Mouse (Mus musculus) intestine, embryonic 14.5 days (tissue): ENCODE measurements at regions not wholly inside any gene's neighbourhood (a gene's known extent, or its start where the extent isn't known, plus 50 kb on each side); places are given as distances from the start of the nearest gene placed in this dataset.

Source experiments
- ATAC-seq: fragments of 200-750 bp; cut with Nextera tagmentation; replicated peaks from 2 replicates; pipeline ENCODE4 v1.8.0; 2017; ENCODE audit warnings: low read depth, moderate number of reproducible peaks, moderate TSS enrichment, moderate library complexity; ENCODE audit not compliant: low FRiP score, low TSS enrichment
- DNase-seq: peaks from one replicate; pipeline ENCODE4 v3.0.0-alpha.2; 2018; ENCODE audit warnings: low spot score
- H3K27ac ChIP-seq: fragments of 300-500 bp; sonication (generic); 2 replicates; pipeline ENCODE4 v1.5.1; 2014; ENCODE audit warnings: low read depth, mild to moderate bottlenecking, control low read depth
- H3K27me3 ChIP-seq: fragments of 300-500 bp; sonication (generic); replicated peaks from 2 replicates; pipeline ENCODE4 v1.6.1; 2014; ENCODE audit warnings: low read length, control low read depth; ENCODE audit not compliant: control insufficient read depth, insufficient read depth
- H3K36me3 ChIP-seq: fragments of 300-500 bp; sonication (generic); 2 replicates; pipeline ENCODE4 v1.6.1; 2014; ENCODE audit warnings: low read length, control low read depth; ENCODE audit not compliant: control insufficient read depth, insufficient read depth
- H3K4me1 ChIP-seq: fragments of 300-500 bp; sonication (generic); replicated peaks from 2 replicates; pipeline ENCODE4 v1.6.1; 2014; ENCODE audit warnings: low read length, control low read depth, mixed read lengths; ENCODE audit not compliant: control insufficient read depth, insufficient read depth
- H3K4me2 ChIP-seq: fragments of 300-500 bp; sonication (generic); 2 replicates; pipeline ENCODE4 v1.6.1; 2014; ENCODE audit warnings: low read length
- H3K4me3 ChIP-seq: fragments of 300-500 bp; sonication (generic); 2 replicates; pipeline ENCODE4 v1.5.1; 2014; ENCODE audit warnings: low read depth, low read length, control low read depth, mixed read lengths
- H3K9ac ChIP-seq: fragments of 300-500 bp; sonication (generic); 2 replicates; pipeline ENCODE4 v1.6.1; 2014; ENCODE audit warnings: mild to moderate bottlenecking, low read length
- H3K9me3 ChIP-seq: fragments of 300-500 bp; sonication (generic); 2 replicates; pipeline ENCODE4 v1.6.1; 2016; ENCODE audit warnings: low read length, control low read depth; ENCODE audit not compliant: control insufficient read depth
- WGBS: fragments of 180-500 bp; shearing (Covaris S2); extraction: QIAGEN DNeasy Blood & Tissue Kit; methylation state at CpG from one replicate; pipeline ENCODE4 v1.1.7; 2014; 5-methylcytosine and 5-hydroxymethylcytosine counted together

DNA sequence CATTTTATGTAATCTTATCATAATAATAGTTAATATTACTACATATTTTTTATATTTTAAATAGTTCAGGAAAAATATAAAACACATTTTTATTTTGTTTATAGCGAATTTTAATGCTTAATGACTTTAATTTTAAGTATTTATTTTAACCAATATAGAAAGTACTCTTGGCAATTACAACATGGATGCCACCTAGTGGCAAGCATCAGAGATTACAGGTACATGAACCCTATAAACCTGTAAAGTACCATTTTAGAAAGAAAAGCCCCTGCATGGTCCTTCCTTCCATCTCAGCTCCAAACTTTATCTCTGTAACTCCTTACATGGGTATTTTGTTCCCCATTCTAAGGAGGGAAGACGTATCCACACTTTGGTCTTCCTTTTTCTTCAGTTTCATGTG lies 4328.9 kb upstream of the Gm7489 start:
- no peaks in the 10 kb centered on the region for H3K36me3 ChIP-seq

DNA sequence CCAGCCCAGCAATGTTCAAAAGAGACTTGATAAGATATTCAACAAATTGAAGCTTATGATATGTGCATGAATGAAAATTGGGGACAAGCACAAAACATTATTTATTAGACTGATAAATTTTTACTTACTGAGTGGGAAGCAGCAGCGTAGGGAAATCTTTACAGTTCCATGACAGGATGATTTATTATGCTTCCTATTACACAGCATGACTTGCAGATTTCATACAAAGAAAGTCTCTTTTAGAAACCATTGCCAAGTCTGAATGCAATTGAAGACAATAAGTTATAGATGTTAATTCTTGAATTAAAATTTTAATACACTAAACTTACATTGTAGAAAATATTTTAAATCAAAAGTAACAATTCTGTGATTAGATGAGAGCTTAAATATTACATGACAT lies 4324.3 kb upstream of the Gm7489 start:
- Histone ChIP-seq H3K27me3 (no peaks in the 10 kb centered on the region), H3K9me3 (no peaks in the 10 kb centered on the region), H3K4me1 (no peaks in the 10 kb centered on the region), H3K4me3 (no peak overlapping the region), H3K9ac (no peak overlapping the region), H3K4me2 (no peak overlapping the region), H3K36me3 (no peaks in the 10 kb centered on the region), H3K27ac (no peak overlapping the region)
- 27% methylated on average over 1 of the region's 1 CpGs for WGBS
- DNase-seq (no peak), ATAC-seq (no peak)

More for the DNA sequence above, 4328.9 kb upstream of the Gm7489 start:
- H3K9me3 ChIP-seq: no peaks in the 10 kb centered on the region
- H3K4me3 ChIP-seq: no peak overlapping the region
- DNase-seq (no peak), ATAC-seq (no peak)
- WGBS: 33% methylated on average over 2 of the region's 2 CpGs
- no peaks in the 10 kb centered on the region for H3K4me1 ChIP-seq
- no peak overlapping the region for H3K4me2 ChIP-seq
- no peak overlapping the region for H3K27ac ChIP-seq
- H3K27me3 ChIP-seq: no peaks in the 10 kb centered on the region
- no peak overlapping the region for H3K9ac ChIP-seq

DNA sequence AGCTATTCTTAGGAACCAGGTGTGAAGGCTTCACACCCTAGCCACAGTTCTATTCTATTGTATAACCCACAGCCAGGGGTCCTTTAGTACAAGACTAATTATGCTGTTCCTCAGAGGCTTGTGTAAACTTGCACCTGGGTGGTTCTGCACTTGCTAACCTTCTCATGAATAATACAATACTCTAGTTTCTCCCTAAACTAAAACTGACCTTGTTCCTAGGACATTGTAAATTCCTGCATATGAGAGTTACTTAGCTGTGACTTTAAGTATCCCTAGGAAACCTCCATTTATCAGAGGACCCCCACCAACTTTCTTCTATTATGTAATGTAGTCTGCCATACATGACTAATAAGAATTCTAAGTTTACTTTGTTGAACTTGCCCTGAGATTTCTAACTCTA lies 4295.9 kb upstream of the Gm7489 start:
- no peaks in the 10 kb centered on the region for H3K27me3 ChIP-seq

DNA sequence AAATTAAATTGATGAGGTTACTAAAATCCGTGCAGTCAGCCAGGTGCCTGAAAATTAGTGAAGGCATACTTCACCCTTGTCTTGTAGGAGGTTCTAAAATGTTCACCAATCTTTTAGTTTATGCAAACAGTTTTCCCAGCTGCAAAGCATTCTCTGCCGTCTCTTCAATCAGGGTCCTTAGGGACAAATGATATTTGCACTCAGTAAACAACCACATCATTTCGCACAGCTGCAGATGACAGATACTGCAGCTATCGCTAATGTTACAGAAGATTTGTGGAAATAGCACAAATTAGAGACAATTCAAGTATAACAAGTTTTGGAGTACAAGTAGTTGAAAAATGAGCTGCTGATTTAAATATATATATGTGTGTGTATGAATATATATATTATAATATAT lies 4270.8 kb upstream of the Gm7489 start:
- WGBS: 53% methylated on average over 4 of the region's 4 CpGs
- DNase-seq: no peak
- Histone ChIP-seq H3K27ac (no peak overlapping the region), H3K9ac (no peak overlapping the region), H3K4me1 (no peaks in the 10 kb centered on the region), H3K9me3 (no peaks in the 10 kb centered on the region), H3K36me3 (no peaks in the 10 kb centered on the region), H3K27me3 (no peaks in the 10 kb centered on the region), H3K4me2 (no peak overlapping the region), H3K4me3 (no peak overlapping the region)
- ATAC-seq: no peak

More for the DNA sequence above, 4295.9 kb upstream of the Gm7489 start:
- H3K4me2 ChIP-seq: no peak overlapping the region
- H3K9ac ChIP-seq: no peak overlapping the region
- H3K4me3 ChIP-seq: no peak overlapping the region
- H3K27ac ChIP-seq: no peak overlapping the region
- H3K36me3 ChIP-seq: no peaks in the 10 kb centered on the region
- no peak for DNase-seq
- ATAC-seq: no peak
- H3K9me3 ChIP-seq: no peaks in the 10 kb centered on the region
- no peaks in the 10 kb centered on the region for H3K4me1 ChIP-seq

DNA sequence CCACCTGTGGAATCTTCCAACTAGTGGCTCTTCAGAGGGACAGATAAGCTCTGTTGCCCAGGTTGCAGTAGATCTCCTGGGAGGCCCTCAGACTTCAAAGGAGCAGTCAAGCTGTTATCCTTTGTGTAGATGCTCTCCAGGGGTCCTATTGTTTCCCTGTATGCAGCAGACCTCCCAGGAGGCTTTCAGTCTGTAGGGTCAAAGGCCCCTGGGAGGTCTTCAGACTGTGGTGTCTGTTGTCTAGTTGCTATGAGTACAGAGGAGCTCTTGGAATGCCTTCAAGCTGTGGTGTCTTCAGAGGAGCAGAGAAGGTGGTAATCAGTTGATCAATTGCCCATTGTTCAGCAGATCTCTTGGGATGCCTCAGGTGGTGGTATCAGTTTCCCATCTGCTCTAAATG lies 4237.3 kb upstream of the Gm7489 start:
- no peaks in the 10 kb centered on the region for H3K27me3 ChIP-seq
- no peak overlapping the region for H3K27ac ChIP-seq
- H3K36me3 ChIP-seq: no peaks in the 10 kb centered on the region
- no peak overlapping the region for H3K9ac ChIP-seq
- H3K9me3 ChIP-seq: no peaks in the 10 kb centered on the region
- no peak overlapping the region for H3K4me3 ChIP-seq
- DNase-seq: no peak
- H3K4me2 ChIP-seq: no peak overlapping the region
- no peaks in the 10 kb centered on the region for H3K4me1 ChIP-seq
- ATAC-seq: no peak

DNA sequence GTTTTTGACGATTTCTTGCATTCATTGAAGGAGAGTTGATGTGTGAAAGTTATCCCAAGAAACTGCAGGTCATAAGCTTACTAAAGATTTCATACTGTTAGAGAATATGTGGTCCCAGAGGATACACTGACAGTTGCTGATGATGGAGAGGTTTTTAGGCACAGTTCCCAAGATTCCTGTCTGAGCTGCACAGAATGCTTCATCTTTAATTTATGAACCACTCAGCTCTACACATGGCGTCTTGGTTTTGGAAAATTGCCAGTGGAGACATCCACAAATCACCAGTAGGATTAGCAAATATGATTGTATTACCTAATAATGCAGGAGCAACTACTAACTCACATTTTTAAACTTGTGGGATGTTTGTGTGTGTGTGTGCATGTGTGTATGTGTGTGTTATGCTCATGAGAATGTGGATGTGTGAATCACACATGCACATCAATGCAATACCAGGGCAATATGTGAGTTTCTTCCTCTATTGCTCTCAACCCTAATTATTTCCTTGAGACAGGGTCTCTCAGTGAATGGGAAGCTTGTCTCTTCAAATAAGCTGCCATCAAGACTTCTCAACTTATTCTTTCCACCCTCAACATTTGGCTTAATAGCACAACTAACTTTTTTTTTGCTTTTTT lies 4234.0 kb upstream of the Gm7489 start:
- H3K9me3 ChIP-seq: no peaks in the 10 kb centered on the region
- no peaks in the 10 kb centered on the region for H3K4me1 ChIP-seq
- no peak overlapping the region for H3K9ac ChIP-seq
- ATAC-seq: 0 out of 2 replicates have a peak, but pooled peaks have one; percentile 50
- H3K4me3 ChIP-seq: no peak overlapping the region
- H3K27ac ChIP-seq: no peak overlapping the region
- H3K36me3 ChIP-seq: no peaks in the 10 kb centered on the region
- no peak for DNase-seq
- H3K27me3 ChIP-seq: no peaks in the 10 kb centered on the region
- H3K4me2 ChIP-seq: no peak overlapping the region
- 60% methylated on average over 2 of the region's 2 CpGs for WGBS

DNA sequence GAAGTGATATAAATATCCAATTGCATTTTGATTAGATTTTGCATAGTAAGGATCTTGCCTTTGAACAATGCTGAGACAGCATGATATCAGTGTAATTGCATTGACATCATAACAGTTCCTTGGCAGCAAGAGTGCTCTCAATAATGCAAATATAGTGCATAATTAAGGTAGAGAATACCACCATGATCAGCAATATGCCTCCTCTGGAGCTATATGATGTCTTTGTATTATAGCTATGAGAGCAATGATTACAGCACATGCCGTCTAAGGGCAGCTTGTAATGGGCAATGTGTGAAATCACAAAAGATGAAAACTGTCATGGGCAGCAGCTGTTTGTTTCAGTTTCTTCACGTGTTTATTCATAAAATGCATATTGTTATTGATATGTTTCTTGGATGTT lies 4231.0 kb upstream of the Gm7489 start:
- Histone ChIP-seq H3K27me3 (no peaks in the 10 kb centered on the region), H3K36me3 (no peaks in the 10 kb centered on the region), H3K9ac (no peak overlapping the region), H3K4me2 (no peak overlapping the region), H3K9me3 (no peaks in the 10 kb centered on the region), H3K4me3 (no peak overlapping the region), H3K27ac (no peak overlapping the region), H3K4me1 (no peaks in the 10 kb centered on the region)
- ATAC-seq: no peak
- WGBS: 84% methylated on average over 2 of the region's 2 CpGs
- DNase-seq: no peak

DNA sequence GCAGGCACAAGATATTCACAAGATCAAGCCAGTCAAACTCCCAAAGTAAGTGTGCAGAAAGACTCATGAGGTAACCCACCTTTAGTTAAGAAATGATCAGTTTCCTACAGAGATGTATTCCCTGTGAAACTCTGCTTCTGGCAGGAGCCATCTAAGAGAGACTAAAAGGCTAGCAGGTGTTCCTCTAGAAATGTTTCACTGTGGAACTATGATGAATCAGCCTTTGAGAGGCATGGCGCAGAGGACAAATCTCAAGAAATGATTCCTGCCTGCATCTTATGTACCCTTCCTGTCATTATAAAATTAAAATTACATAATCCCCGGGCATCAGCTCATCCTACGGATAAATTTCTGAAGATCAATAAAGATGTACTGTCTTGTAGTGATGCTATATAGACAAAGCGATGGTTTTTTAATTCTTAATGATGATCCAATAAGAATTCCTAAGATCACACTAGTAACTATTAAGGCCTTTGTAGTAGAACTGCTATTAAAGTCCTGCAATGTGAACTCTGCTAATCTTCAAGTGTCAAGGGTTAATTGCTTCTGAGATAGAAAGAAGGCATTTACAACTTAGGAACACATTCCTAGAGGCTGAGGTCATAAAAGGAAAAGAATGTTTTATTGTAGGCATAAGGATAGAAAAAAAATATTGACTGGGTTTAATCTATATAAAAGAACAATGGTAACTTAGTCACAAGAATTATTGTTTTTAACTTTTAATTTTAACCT lies 4219.7 kb upstream of the Gm7489 start:
- Histone ChIP-seq H3K27ac (no peak overlapping the region), H3K9ac (no peak overlapping the region), H3K36me3 (no peaks in the 10 kb centered on the region), H3K4me2 (no peak overlapping the region), H3K4me1 (no peaks in the 10 kb centered on the region), H3K4me3 (no peak overlapping the region), H3K9me3 (no peaks in the 10 kb centered on the region), H3K27me3 (no peaks in the 10 kb centered on the region)
- 62% methylated on average over 4 of the region's 4 CpGs for WGBS
- DNase-seq (no peak), ATAC-seq (peak; percentile 76)
